In the genomic region with DNA sequence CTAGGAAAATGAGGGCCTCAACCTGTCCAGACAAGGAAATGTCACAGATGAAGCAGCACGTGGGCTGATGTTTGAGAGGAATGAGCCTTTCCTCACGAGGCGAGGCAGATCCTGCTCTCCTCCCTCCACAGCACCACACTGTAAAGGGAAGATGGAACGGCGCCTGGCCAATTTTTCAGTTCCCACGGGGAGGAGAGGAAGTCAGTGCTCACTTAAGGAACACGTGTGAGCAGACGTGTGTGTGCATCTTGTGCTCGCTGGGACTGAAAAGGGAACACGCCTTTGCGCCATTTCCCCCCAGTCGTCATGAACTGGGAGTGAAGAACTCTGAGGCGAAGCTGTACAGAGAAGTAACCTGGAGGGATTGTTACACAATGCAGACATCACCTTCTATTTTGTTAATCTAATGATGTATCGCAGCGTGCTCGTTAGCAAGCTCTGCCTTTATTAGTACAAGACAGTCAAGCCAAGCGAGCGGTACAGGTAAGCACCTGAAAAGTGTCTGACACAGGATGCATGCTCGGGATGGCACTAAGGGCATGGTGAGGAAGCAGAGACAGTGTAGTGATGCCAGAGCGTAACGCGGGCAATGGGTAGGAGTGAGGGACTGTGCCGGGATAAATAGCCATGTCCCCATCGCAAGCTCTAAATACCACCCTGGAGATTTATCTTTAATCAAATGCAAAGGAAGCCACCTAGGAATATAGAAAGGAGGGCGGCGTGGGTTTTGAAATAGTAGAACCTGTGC, we compare ENCODE assay signal across 9 mouse cellular contexts. TPM values are rescaled to one million over a fixed set of nuclear protein-coding genes. Genes with fewer than 3 reads are reported as not detected.
DNase-seq lines count a peak whose midpoint lies in the region; ATAC-seq lines count a peak whose summit lies in the region.
"Had no signal": no experiment of that assay in that cellular context is flagged by ENCODE, and none has a peak within 500 bp of the region (broad histone marks: within the 10 kb centered on the region; RNA-seq: fewer than 3 reads in every experiment).

No protein-coding gene starts in this region.

- H3K4me1 ChIP-seq in midbrain, embryonic 16.5 days (ENCODE audit: control insufficient read depth, insufficient read depth, low read length) = peaks cover 2% of the 10 kb centered on the region; the same call in 1 of the 2 replicates

- DNase-seq in cerebellum, postnatal 10 days = peak; percentile 24 to 30
- DNase-seq in cerebellum, adult 9-11 months = no peak
- peak; percentile 52 to 53 for DNase-seq in left cerebral cortex, adult 18-20 months (ENCODE audit: low spot score in 2 of 2)
- no peak for DNase-seq in left cerebral cortex, postnatal 4 days
- peak; percentile 39 to 45 for DNase-seq in heart, postnatal 36 days
- DNase-seq in embryo, embryonic 10.5 days (ENCODE audit: low spot score) = no peak
- DNase-seq in B cell, adult 2 months = no peak
- DNase-seq: adrenal gland, postnatal 10 days had no signal

- no peaks in the 10 kb centered on the region for H3K36me3 ChIP-seq in midbrain, embryonic 16.5 days (ENCODE audit: control insufficient read depth, insufficient read depth, low read length)

- 0 out of 2 replicates have a peak, but pooled peaks have one; percentile 14 for ATAC-seq in midbrain, embryonic 16.5 days

- H3K27me3 ChIP-seq in midbrain, embryonic 16.5 days (ENCODE audit: control insufficient read depth, insufficient read depth, low read depth, low read length) = no peaks in the 10 kb centered on the region

- no peak overlapping the region for H3K9ac ChIP-seq in midbrain, embryonic 16.5 days (ENCODE audit: low read depth, low read length)

- H3K4me2 ChIP-seq in midbrain, embryonic 16.5 days (ENCODE audit: low read length) = no peak overlapping the region

- 66% methylated on average over 26 of the region's 26 CpGs for WGBS in midbrain, embryonic 16.5 days

- no peak overlapping the region for H3K4me3 ChIP-seq in midbrain, embryonic 16.5 days (ENCODE audit: low read depth, low read length)

- intact Hi-C loops in left cerebral cortex, postnatal 4 days (cut with DNase I) = no loop called here
- intact Hi-C loops in heart, postnatal 36 days (cut with DNase I) = no loop called here

- H3K27ac ChIP-seq in midbrain, embryonic 16.5 days (ENCODE audit: low read length) = no peak overlapping the region

- H3K9me3 ChIP-seq in midbrain, embryonic 16.5 days (replicated peaks; ENCODE audit: control insufficient read depth, low read length, poor library complexity, severe bottlenecking) = no peaks in the 10 kb centered on the region

RNA-seq across cellular contexts. Expression of gene Mkln1, which starts 41.9 kb away (rescaled TPM):
- total RNA-seq in left cerebral cortex, adult 18-20 months (2021) = 100 to 1,000 TPM; 151 to 167 TPM
- 100 to 1,000 TPM; 118 to 129 TPM for total RNA-seq in left cerebral cortex, postnatal 4 days (2021)
- total RNA-seq in heart, postnatal 36 days (2021) = 100 to 1,000 TPM; 160 to 171 TPM
- polyA plus RNA-seq in midbrain, embryonic 16.5 days (2015; fragmentation: Nextera tagmentation; extraction: Ambion mirVana) = 128 TPM in 2 replicates

Comparison
In these comparisons a context has a peak if more than half of its experiments do, and no peak if none do; other contexts are left out.
1. DNase-seq: peak in cerebellum, postnatal 10 days (2 of 2), left cerebral cortex, adult 18-20 months (2 of 2) and heart, postnatal 36 days (2 of 2); none in cerebellum, adult 9-11 months (single experiment), left cerebral cortex, postnatal 4 days (single experiment), embryo, embryonic 10.5 days (single experiment) and B cell, adult 2 months (0 of 2).